Mouse (Mus musculus) neural tube, embryonic 11.5 days (tissue): ENCODE results near the gene Cenps. TPM values are rescaled to one million over a fixed set of nuclear protein-coding genes. Genes with fewer than 3 reads are reported as not detected.

Experiments
- ATAC-seq: fragments of 200-750 bp; cut with Nextera tagmentation; 2 replicates; pipeline ENCODE4 v1.8.0; 2017; ENCODE audit warnings: moderate number of reproducible peaks, mild to moderate bottlenecking, moderate TSS enrichment, moderate library complexity; ENCODE audit not compliant: insufficient read depth, low FRiP score, low TSS enrichment
- DNase-seq: peaks from one replicate; pipeline ENCODE4 v3.0.0-alpha.2; 2015; ENCODE audit warnings: low spot score
- H3K27ac ChIP-seq: fragments of 300-500 bp; sonication (generic); 2 replicates; pipeline ENCODE4 v1.5.1; 2014; ENCODE audit warnings: low read depth, mild to moderate bottlenecking, low read length
- H3K27me3 ChIP-seq: fragments of 300-500 bp; sonication (generic); 2 replicates; pipeline ENCODE4 v1.6.1; 2014; ENCODE audit warnings: mild to moderate bottlenecking, low read length, mixed read lengths; ENCODE audit not compliant: control insufficient read depth, insufficient read depth
- H3K36me3 ChIP-seq: fragments of 300-500 bp; sonication (generic); 2 replicates; pipeline ENCODE4 v1.6.1; 2014; ENCODE audit warnings: mild to moderate bottlenecking, low read length, moderate library complexity, mixed read lengths; ENCODE audit not compliant: control insufficient read depth, insufficient read depth
- H3K4me1 ChIP-seq: fragments of 300-500 bp; sonication (generic); 2 replicates; pipeline ENCODE4 v1.6.1; 2014; ENCODE audit warnings: low read length, mixed read lengths; ENCODE audit not compliant: control insufficient read depth, insufficient read depth
- H3K4me2 ChIP-seq: fragments of 300-500 bp; sonication (generic); 2 replicates; pipeline ENCODE4 v1.6.1; 2014; ENCODE audit warnings: low read depth, mild to moderate bottlenecking, moderate library complexity
- H3K4me3 ChIP-seq: fragments of 300-500 bp; sonication (generic); 2 replicates; pipeline ENCODE4 v1.5.1; 2014; ENCODE audit warnings: low read depth, low read length
- H3K9ac ChIP-seq: fragments of 300-500 bp; sonication (generic); 2 replicates; pipeline ENCODE4 v1.6.1; 2014; ENCODE audit warnings: mild to moderate bottlenecking, low read length
- H3K9me3 ChIP-seq: fragments of 300-500 bp; sonication (generic); 2 replicates; pipeline ENCODE4 v1.6.1; 2016; ENCODE audit warnings: low read length; ENCODE audit not compliant: control insufficient read depth
- WGBS: fragments of 180-500 bp; shearing (Covaris S2); extraction: QIAGEN DNeasy Blood & Tissue Kit; methylation state at CpG from one replicate; pipeline ENCODE4 v1.1.7; 2014; 5-methylcytosine and 5-hydroxymethylcytosine counted together
- polyA plus RNA-seq: library from polyadenylated mRNA; unstranded; fragments of >200 nt; fragmentation: Nextera tagmentation; extraction: Ambion mirVana; gene quantifications from 2 replicates; pipeline ENCODE4 v1.2.1, GENCODE M21; 2014

Gene Cenps
- polyA plus RNA-seq, 1 experiment from 2014 or later: 43.0 TPM

GRCm38 (mm10) chr4:149091364-149091763 is 46.1 kb downstream of the Cenps start:
- DNase-seq: no peak
- ATAC-seq: no peak
- no peak overlapping the region for H3K9ac ChIP-seq
- no peak overlapping the region for H3K4me2 ChIP-seq
- no peak overlapping the region for H3K4me3 ChIP-seq
- H3K4me1 ChIP-seq: no peaks in the 10 kb centered on the region
- H3K27ac ChIP-seq: no peak overlapping the region
- H3K36me3 ChIP-seq: no peaks in the 10 kb centered on the region; the same call in 1 of the 2 replicates
- 92% methylated on average over 8 of the region's 8 CpGs for WGBS
- no peaks in the 10 kb centered on the region for H3K27me3 ChIP-seq
- no peaks in the 10 kb centered on the region for H3K9me3 ChIP-seq

GRCm38 (mm10) chr4:149085381-149085780 is 52.0 kb downstream of the Cenps start:
- 85% methylated on average over 5 of the region's 5 CpGs for WGBS
- Histone ChIP-seq H3K9ac (no peak overlapping the region), H3K27ac (no peak overlapping the region), H3K9me3 (no peaks in the 10 kb centered on the region), H3K27me3 (no peaks in the 10 kb centered on the region), H3K4me2 (no peak overlapping the region), H3K4me1 (no peaks in the 10 kb centered on the region), H3K36me3 (no peaks in the 10 kb centered on the region), H3K4me3 (no peak overlapping the region)
- DNase-seq (no peak), ATAC-seq (no peak)

GRCm38 (mm10) chr4:149081528-149081927 is 55.9 kb downstream of the Cenps start:
- no peaks in the 10 kb centered on the region for H3K27me3 ChIP-seq
- H3K27ac ChIP-seq: no peak overlapping the region
- 84% methylated on average over 17 of the region's 17 CpGs for WGBS
- no peak for DNase-seq
- H3K4me1 ChIP-seq: no peaks in the 10 kb centered on the region
- ATAC-seq: no peak
- H3K4me2 ChIP-seq: no peak overlapping the region
- no peaks in the 10 kb centered on the region for H3K9me3 ChIP-seq
- no peak overlapping the region for H3K9ac ChIP-seq
- no peak overlapping the region for H3K4me3 ChIP-seq
- H3K36me3 ChIP-seq: no peaks in the 10 kb centered on the region

DNA sequence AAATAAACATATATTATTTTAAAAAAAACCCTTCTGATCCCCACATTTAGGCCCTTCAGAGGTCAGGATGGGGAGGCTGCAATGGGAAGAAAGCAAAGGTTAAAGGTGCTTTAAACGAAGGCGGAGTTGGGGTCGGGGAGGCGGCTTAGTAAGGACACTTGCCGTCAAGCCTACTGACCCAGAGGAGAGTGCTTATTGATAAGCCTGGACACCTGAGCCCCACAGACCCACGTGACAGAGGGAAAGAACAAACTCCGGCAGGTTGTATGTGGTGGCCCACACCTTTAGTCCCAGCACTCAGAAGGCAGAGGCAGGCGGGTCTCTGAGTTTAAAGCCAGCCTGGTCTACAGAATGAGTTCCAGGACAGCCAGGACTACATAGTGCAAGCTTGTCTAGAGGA is 57.3 kb downstream of the Cenps start:
- Histone ChIP-seq H3K4me3 (no peak overlapping the region), H3K27ac (no peak overlapping the region), H3K36me3 (0 out of 2 replicates have a peak, but pooled peaks cover 2% of the 10 kb centered on the region), H3K27me3 (no peaks in the 10 kb centered on the region), H3K4me1 (no peaks in the 10 kb centered on the region), H3K4me2 (no peak overlapping the region), H3K9me3 (no peaks in the 10 kb centered on the region), H3K9ac (no peak overlapping the region)
- DNase-seq: no peak
- no peak for ATAC-seq
- 93% methylated on average over 8 of the region's 8 CpGs for WGBS

- 84% methylated on average over 6 of the region's 6 CpGs for WGBS
- Histone ChIP-seq H3K4me2 (no peak overlapping the region), H3K4me1 (no peaks in the 10 kb centered on the region), H3K9ac (no peak overlapping the region), H3K36me3 (0 out of 2 replicates have a peak, but pooled peaks cover 2% of the 10 kb centered on the region), H3K27ac (no peak overlapping the region), H3K27me3 (no peaks in the 10 kb centered on the region), H3K4me3 (no peak overlapping the region), H3K9me3 (no peaks in the 10 kb centered on the region)
- DNase-seq (no peak), ATAC-seq (no peak)
Measured at GRCm38 (mm10) chr4:149079629-149080028, 57.8 kb downstream of the Cenps start.

- no peaks in the 10 kb centered on the region for H3K4me1 ChIP-seq
- H3K9ac ChIP-seq: no peak overlapping the region
- 0 out of 2 replicates have a peak, but pooled peaks cover 2% of the 10 kb centered on the region for H3K36me3 ChIP-seq
- H3K9me3 ChIP-seq: no peaks in the 10 kb centered on the region
- DNase-seq: no peak
- 60% methylated on average over 4 of the region's 4 CpGs for WGBS
- no peak overlapping the region for H3K27ac ChIP-seq
- no peaks in the 10 kb centered on the region for H3K27me3 ChIP-seq
- ATAC-seq: no peak
- H3K4me3 ChIP-seq: no peak overlapping the region
- H3K4me2 ChIP-seq: no peak overlapping the region
Measured at GRCm38 (mm10) chr4:149078261-149078660, 59.2 kb downstream of the Cenps start.

Other genes with a start within 250 kb of the Cenps start
- 43.0 and 43.1 TPM in 2 replicates for gene Pex14, start 37.8 kb downstream of the Cenps start, polyA plus RNA-seq
- 34.1 and 34.4 TPM in 2 replicates for gene Dffa, start 33.5 kb downstream of the Cenps start, polyA plus RNA-seq
- gene Cort, start 10.9 kb downstream of the Cenps start, polyA plus RNA-seq: 0.51 TPM in 1 of 2 replicates, not detected in the other
- gene Pgd, start 29.1 kb upstream of the Cenps start, polyA plus RNA-seq: 49.5 and 57.4 TPM in 2 replicates
- gene Kif1b, start 170.1 kb upstream of the Cenps start, polyA plus RNA-seq: 99.2 and 104 TPM in 2 replicates